Mouse (Mus musculus): ENCODE results near the gene Zpbp2. TPM values are rescaled to one million over a fixed set of nuclear protein-coding genes. Genes with fewer than 3 reads are reported as not detected.

Gene Zpbp2
- polyA plus RNA-seq (2017; shearing (Covaris generic)): 1 to 10 TPM; 3.4 to 5.0 (median 4.3) TPM

GRCm38 (mm10) chr11:98550975-98551828 is at the start of gene Zpbp2:
Zpbp2 (plus strand) TSS chr11:98551097.
- peak; percentile 60 for ATAC-seq

- ATAC-seq: no peak
These were observed 46.0 kb upstream of the Zpbp2 start for GRCm38 (mm10) chr11:98504926-98505325.

DNA sequence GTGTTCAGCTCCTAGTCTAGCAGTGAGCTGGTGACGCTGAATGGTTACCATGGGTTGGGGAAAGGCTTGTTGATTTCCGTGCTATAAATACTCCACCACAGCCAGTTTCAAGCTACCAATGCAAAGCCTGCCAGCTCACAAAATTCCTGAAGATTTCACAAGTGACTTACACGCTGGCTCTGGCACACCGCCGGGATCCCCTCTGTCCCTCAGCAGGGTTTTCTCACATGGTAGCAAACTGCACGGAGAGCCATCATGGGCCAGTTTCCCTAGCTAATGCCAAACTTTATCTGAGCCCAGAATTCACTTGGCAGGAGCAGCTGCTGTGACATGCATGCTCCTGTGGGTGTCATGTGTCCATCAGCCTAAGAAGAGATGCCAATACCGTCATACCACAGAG is 41.5 kb upstream of the Zpbp2 start:
- ATAC-seq: no peak

DNA sequence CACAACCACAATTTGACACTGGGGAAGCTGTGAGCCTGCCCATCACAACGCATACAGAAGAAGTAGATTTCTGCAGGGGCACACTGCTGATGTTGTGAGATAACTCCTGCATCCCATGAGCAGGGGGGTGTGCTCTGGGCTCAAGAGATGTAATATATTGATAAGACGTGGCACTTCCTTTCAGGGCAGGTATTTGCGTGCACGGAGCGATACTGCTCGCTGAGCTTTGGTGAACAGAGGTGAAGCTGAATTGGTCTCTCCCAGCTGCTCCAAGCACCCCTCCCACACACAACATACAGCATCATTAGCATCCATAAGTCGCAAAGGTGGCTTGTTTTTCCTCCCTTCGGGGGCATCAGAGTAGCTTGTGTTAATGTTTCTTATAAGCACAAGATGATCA is 40.8 kb upstream of the Zpbp2 start:
- peak; percentile 53 for ATAC-seq

DNA sequence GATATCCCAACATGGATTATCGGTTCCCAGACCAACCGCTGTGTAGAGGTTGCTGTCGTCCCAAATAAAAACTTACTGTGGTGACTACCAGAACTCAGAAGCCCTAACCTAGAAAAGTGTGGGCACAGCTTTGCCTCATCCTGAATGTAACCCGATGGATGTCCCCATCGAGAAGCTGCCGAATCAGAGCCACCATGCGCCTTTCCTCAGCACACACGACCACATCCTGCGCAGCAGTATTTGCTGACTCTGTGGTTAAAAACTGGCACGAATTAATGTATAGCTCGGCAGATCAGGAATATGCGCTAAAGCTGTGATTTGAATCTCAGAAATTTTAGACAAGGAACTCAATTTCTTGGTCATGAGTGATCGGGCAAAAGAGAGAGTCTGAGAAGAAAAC is 38.0 kb upstream of the Zpbp2 start:
- peak; percentile 83 for ATAC-seq

DNA sequence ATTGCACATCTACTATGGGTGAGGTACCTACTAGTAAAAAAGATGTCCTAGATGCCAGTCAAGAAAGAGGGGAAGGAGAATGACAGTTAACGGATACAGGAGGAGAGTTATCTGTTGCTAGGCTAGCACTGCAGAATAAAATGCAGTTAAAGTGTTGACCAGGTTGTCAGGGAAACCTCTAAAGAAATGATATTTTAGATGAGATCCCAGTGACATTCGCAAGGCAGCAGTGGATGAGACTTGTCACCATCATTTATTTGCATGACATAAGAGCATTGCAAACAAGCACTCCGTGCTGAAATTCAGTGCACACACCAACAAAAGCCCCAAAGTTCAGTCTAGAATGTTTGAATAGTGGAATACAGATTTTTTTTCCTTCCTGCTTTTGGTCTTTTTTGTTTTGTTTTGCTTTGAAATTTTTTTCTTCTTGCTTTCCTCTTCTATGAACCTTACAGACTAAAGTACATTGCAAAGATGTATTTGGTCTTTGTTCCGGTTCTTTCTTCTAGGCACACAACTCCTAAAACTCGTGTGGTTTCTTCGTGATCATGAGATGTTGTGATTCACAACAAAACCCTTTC is 37.5 kb upstream of the Zpbp2 start:
- ATAC-seq: no peak

GRCm38 (mm10) chr11:98520468-98520867 is 30.4 kb upstream of the Zpbp2 start:
- no peak for ATAC-seq

DNA sequence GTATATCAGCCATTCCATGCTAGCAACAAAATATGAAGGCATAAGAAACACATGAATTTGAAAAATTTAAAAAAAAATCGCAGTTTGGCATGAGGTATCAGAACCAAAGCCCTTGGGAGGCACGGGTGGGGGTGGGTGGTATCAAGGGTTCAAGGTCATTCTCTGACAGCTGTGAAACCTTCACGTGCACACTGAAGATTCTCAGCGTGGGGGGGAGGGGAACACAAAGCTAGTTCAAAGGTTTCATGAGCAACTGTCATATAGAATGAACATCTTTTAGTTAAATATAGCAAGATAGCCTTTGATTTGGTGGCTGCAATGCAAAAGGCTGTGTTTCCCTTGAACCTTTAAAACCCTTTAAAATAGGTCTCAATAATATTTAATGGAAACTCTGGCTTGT is 25.8 kb upstream of the Zpbp2 start:
- ATAC-seq: no peak

DNA sequence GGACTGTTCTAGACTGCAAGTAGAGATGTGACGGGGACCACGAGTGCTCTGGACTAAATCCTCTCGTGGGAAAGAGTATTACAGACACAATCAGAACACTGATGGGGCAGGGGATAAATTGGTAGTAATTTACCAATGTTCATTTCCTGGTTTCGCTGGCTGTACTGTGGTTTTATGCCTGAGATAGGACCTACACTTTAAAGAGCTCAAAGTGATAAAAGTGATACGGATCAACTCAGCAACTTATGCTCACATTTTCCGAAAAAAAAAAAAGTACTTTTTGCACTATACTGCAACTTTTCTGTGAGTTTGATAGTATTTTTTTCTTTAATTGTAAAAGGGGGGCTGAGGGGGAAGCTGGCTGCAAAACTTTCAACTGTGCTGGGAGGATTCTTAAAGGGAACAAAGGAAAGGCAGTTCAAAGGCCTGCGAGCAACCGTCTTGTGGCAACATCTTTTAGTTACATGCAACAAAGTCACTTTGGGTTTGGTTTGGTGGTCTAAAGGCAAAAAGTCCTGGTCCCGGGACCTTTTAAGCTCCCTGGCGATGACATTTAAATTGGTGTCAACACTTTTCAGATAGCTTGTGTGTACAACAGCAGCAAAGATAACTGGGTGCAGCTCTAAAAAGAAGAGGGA is 24.0 kb upstream of the Zpbp2 start:
- ATAC-seq: peak; percentile 61

DNA sequence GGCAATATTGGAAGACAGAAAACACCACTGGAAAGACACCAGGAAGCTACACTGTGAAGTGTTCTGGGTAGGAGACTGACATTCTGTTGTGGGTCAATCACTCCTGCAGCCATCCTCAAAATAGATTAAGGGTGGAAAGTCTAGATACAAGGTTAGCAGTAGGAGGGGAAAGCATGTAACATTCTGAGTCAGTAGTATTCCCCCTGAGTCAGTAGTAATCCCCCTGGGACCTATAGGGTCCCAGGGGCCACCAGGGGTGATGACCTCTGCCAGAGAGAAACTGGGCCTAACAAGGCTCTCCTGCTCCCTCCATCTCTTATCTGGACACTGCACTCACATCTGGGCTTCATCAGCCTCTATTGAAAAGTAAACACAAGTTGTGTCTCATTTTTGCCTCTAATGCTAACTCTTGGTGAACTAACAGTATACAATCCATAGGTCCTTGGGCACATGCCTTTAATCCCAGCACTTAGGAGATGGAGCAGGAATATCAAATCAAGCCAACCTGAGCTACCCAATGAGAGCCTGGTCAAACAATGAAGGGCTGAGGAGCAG is 13.3 kb upstream of the Zpbp2 start:
- no peak for ATAC-seq

GRCm38 (mm10) chr11:98540319-98540718 is 10.6 kb upstream of the Zpbp2 start:
- no peak for ATAC-seq

DNA sequence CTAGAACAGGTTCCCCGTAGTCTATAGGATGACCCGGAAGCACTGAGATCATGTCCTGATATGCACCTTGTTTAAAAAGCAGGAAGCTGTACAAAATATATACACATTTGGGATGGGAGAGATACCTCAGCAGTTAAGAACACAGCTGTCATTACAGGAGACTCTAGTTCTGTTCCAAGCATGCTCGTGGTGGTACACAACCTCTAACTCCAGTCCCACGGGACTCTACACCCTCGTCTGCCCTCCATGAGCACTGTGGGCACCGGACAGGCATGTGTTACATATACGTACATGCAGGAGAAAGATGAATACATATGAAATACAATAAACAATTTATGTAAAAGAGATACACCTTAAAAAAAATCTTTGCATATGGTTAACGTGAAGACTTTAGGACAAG is 8.3 kb upstream of the Zpbp2 start:
- no peak for ATAC-seq

GRCm38 (mm10) chr11:98543414-98543813 is 7.5 kb upstream of the Zpbp2 start:
- no peak for ATAC-seq

DNA sequence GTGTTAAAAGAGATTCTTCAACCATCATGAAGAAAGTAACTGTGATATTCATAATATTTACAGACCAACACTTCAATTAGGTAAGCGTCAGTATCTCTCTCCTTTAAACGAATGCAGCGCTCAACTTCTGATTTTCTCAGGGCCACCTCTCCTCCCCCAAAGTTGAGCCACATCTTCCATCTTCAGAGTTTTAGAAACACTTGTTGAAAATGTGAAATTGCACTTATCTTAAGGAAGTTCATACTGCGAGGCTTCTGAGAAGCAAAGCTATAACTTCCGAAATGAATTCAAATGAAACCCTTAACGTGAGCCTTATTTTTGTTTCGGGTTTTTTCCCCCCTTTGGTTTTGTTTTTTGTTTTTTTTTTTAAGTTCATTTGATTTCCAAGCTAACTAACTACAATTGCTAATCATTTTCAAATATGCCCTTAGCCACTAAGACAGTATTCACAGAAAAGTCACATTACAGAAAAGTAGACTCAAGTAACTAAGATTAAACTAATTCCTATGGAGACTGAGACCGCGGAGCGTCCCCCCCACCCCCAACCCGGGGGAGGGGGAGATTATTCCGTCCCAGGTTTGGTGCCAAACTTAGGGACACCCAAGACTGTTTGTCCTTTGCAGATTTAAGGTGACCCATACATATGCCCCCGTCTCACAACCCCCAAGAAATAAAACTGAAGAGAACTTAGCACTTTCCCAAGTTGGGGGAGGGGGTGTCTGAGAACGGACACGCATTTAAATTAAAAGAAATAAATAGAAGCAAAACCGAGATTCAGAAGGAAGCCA is 5.8 kb upstream of the Zpbp2 start:
- no peak for ATAC-seq

GRCm38 (mm10) chr11:98545711-98546231 is 5.1 kb upstream of the Zpbp2 start, which contains the start of gene Ikzf3:
Ikzf3 (minus strand) TSS chr11:98546031.
- peak; percentile 8 for ATAC-seq

GRCm38 (mm10) chr11:98546529-98547307 is 4.2 kb upstream of the Zpbp2 start:
- ATAC-seq: no peak

GRCm38 (mm10) chr11:98547308-98547693 is 3.6 kb upstream of the Zpbp2 start:
- ATAC-seq: no peak

DNA sequence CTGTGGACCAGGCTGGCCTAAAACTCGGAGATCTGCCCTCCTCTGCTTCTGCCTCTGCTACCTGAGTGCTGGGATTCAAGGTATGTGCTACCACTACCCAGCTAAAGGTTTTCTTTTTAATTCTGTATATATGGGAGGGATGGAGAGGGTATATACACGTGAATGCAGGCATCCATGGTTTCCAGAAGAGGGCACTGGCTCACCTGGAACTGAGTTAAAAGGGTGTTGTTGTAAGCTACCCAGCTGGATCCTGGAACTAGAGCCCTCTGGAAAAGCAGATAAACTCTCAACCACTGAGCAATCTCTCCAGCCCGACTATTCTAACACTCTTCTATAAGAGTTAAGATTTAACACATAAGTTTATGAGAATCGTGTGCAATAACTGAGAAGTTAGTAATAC is 1.5 kb upstream of the Zpbp2 start:
- ATAC-seq: no peak

DNA sequence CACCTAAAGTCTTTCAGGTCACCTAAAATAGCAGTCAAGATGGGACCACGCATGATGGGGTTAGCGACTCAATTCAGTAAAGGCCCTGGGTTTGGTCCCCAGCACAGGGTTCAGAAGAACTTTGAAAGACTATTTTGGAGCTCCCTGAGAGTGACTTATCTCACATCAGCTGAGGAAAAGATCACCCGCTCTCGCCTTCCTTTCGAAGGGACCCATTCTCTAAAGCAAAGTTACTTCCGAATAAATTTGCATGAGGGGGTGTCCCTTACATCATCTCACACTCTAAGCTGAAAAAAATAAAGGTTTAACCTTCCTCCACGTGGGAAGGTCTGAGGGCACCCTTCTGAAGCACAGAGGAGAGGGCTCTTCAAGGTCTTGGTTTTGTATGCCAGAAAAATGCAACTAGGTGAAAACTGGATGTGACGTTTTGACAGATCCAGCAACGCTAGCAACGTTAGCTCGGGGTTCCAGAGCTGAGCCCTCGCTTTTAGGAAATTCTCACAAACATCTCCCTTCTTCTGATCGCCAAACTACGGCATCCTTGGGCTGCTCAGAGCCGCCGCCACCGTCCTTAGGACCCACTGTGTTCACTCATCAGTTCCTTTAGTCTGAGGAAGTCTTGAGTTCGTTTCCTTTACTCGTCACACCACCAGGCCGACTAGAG is 454 bp upstream of the Zpbp2 start:
- peak; percentile 73 for ATAC-seq

DNA sequence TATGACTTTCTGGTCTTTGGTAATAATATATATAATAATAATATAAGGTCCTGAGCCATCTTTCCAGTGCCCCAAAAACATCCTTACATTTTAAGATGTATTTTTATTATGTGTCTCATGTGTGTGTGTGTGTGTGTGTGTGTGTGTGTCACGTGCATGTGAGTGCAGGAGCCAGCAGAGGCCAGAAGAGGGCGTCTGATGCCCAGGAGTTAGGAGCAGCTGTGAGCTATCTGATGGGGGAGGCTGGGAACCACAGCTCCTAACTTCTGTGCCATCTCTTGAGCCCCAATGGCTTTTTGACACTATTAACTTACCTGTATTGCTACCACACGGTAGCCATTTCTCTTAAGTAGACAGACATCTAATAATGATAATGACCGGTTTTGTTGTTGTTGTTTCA is 3.1 kb downstream of the Zpbp2 start:
- ATAC-seq: no peak

DNA sequence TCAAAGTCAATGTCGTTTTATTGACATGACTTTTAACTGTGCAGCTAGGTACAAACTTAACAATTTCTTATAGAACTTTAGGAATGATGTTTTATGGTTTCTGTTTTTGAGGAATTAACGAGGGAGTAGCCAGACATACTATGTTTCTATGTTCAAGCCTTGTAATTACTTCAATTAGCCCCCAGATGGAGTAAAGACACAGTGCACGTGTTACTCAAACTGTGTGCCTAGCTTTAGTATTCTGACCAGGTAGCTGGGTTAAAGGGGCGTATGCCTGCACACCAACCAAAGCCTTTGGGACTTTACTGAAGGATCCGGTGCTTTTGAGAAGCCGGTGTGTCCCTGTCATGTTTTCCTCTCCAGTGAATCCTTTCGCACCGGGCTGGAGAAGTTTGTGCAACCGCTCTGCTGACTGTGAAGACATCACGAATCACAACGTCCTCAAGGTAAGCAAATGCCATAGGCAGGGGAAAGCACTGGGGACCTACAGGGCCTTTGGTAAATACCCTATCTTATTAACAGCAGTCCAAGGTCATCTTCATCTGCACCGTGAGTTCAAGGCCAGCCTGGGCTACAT is 4.3 kb downstream of the Zpbp2 start:
- no peak for ATAC-seq
